Mouse (Mus musculus): ENCODE measurements around the gene Irak1.

DNA sequence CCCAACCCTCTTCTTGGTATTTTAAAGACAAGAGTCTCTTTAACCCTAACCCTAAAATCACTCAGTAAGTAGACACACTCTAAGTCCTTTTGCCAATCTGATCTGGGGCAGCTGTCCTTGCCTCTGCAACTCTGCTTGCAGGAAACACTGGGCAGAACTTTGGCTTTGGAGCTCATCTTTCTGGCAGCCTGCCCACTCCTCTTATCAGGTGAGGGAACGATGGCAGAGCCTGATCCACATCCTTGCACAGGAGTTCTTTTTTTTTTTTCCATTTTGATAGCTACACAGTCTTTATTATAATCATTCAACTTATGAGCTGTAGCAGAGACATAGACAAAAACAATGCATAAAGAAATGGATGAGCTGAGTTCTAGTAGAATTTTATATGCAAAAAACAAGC is 21.4 kb upstream of the Irak1 start:
- TF ChIP-seq CTCF (IDR thresholded peaks at IDR 0.05; ENCODE audit: extremely low read depth, insufficient read depth, insufficient read length, insufficient replicate concordance), result no peak
- TF ChIP-seq POLR2A (IDR thresholded peaks at IDR 0.05; ENCODE audit: low read depth, low read length), result no peak

Measured in spleen, adult 2 months (tissue).